Mouse (Mus musculus) CH12.LX (cell line): ENCODE measurements around the gene Ubxn7. TPM values are rescaled to one million over a fixed set of nuclear protein-coding genes. Genes with fewer than 3 reads are reported as not detected.

Experiments
- DNase-seq: peaks from one replicate; pipeline ENCODE4 v3.0.0-alpha.2; 2013; ENCODE audit errors: extremely low read depth
- H3K27ac ChIP-seq: 2 replicates; pipeline ENCODE4 v1.5.1; 2012; ENCODE audit warnings: low read depth, mild to moderate bottlenecking, control low read depth, moderate library complexity; ENCODE audit not compliant: insufficient read depth
- H3K27me3 ChIP-seq: replicated peaks from 2 replicates; pipeline ENCODE3; 2012; ENCODE audit warnings: inconsistent platforms
- H3K36me3 ChIP-seq, 2 experiments: replicated peaks in 1 of 2; 2 replicates each; pipeline versions ENCODE3 to v1.6.1; 2012; ENCODE audit warnings: inconsistent platforms in 1 of 2, low read length in 1 of 2, mild to moderate bottlenecking in 1 of 2, mixed read lengths in 1 of 2, moderate library complexity in 1 of 2; ENCODE audit not compliant: control insufficient read depth in 1 of 2, insufficient read depth in 1 of 2
- H3K4me1 ChIP-seq, 2 experiments: 2 replicates each; pipeline ENCODE4 v1.6.1; 2012; ENCODE audit warnings: inconsistent platforms in 1 of 2, moderate library complexity in 1 of 2; ENCODE audit not compliant: insufficient read depth in 2 of 2, control insufficient read depth in 1 of 2
- H3K4me2 ChIP-seq: 2 replicates; pipeline ENCODE4 v1.6.1; 2012; ENCODE audit warnings: low read depth, mild to moderate bottlenecking, control low read depth; ENCODE audit not compliant: poor library complexity, insufficient read depth, severe bottlenecking
- H3K4me3 ChIP-seq, 3 experiments: fragments of 150-350 bp in 1 of 3; sonication (generic) in 1 of 3; replicated peaks in 1 of 3; 2 replicates each; pipeline versions ENCODE3 to v1.5.1; 2011 to 2012; ENCODE audit warnings: low read depth in 2 of 3, low read length in 2 of 3, mild to moderate bottlenecking in 2 of 3, moderate library complexity in 2 of 3, control low read depth in 1 of 3, improper control_type of control experiment in 1 of 3, inconsistent platforms in 1 of 3, mixed read lengths in 1 of 3; ENCODE audit not compliant: poor library complexity in 1 of 3
- H3K79me2 ChIP-seq: replicated peaks from 2 replicates; pipeline ENCODE4 v1.6.1; 2012; ENCODE audit warnings: mild to moderate bottlenecking, moderate library complexity; ENCODE audit not compliant: control insufficient read depth, poor library complexity, insufficient read depth, severe bottlenecking; ENCODE audit errors: extremely low read depth
- H3K9ac ChIP-seq: 2 replicates; pipeline ENCODE4 v1.6.1; 2012; ENCODE audit warnings: low read depth, mild to moderate bottlenecking, control low read depth, moderate library complexity; ENCODE audit not compliant: insufficient read depth
- H3K9me3 ChIP-seq: replicated peaks from 2 replicates; pipeline ENCODE3; 2012; ENCODE audit warnings: low read length, inconsistent platforms, mixed read lengths
- CHD2 ChIP-seq: IDR thresholded peaks from 2 replicates; pipeline ENCODE4 v1.6.1; 2011; ENCODE audit warnings: low read length, improper control_type of control experiment
- E2F4 ChIP-seq: IDR thresholded peaks from 2 replicates; pipeline ENCODE4 v1.6.1; 2011; ENCODE audit warnings: low read depth, low read length, improper control_type of control experiment; ENCODE audit not compliant: insufficient replicate concordance
- ELF1 ChIP-seq: IDR thresholded peaks from 2 replicates; pipeline ENCODE4 v1.6.1; 2014; ENCODE audit warnings: low read depth, mild to moderate bottlenecking, inconsistent platforms, low read length, improper control_type of control experiment
- ETS1 ChIP-seq: conservative IDR thresholded peaks from 2 replicates; pipeline ENCODE4 v1.6.1; 2012; ENCODE audit warnings: low read depth, mild to moderate bottlenecking, inconsistent platforms, low read length, improper control_type of control experiment, moderate library complexity
- GABPA ChIP-seq: IDR thresholded peaks from 2 replicates; pipeline ENCODE4 v1.6.1; 2012; ENCODE audit warnings: low read depth, low read length, improper control_type of control experiment, inconsistent platforms; ENCODE audit not compliant: insufficient replicate concordance
- IRF4 ChIP-seq: IDR thresholded peaks from 2 replicates; pipeline ENCODE4 v1.6.1; 2014; ENCODE audit warnings: low read depth, mild to moderate bottlenecking, inconsistent platforms, low read length, improper control_type of control experiment
- JUN ChIP-seq: IDR thresholded peaks from 2 replicates; pipeline ENCODE4 v1.6.1; 2011; ENCODE audit warnings: low read depth, mild to moderate bottlenecking, low read length, improper control_type of control experiment, moderate library complexity; ENCODE audit not compliant: insufficient read depth
- JUND ChIP-seq: conservative IDR thresholded peaks from 2 replicates; pipeline ENCODE4 v1.6.1; 2011; ENCODE audit warnings: low read depth, low read length, improper control_type of control experiment
- MAFK ChIP-seq: IDR thresholded peaks from 2 replicates; pipeline ENCODE4 v1.6.1; 2011; ENCODE audit warnings: low read length, improper control_type of control experiment; ENCODE audit not compliant: insufficient replicate concordance
- MAX ChIP-seq: IDR thresholded peaks from 2 replicates; pipeline ENCODE4 v1.6.1; 2011; ENCODE audit warnings: low read length, improper control_type of control experiment
- MEF2A ChIP-seq: IDR thresholded peaks from 2 replicates; pipeline ENCODE4 v1.6.1; 2014; ENCODE audit warnings: low read depth, mild to moderate bottlenecking, inconsistent platforms, low read length, improper control_type of control experiment, borderline replicate concordance
- MXI1 ChIP-seq: IDR thresholded peaks from 2 replicates; pipeline ENCODE4 v1.6.1; 2011; ENCODE audit warnings: mild to moderate bottlenecking, low read depth, low read length, improper control_type of control experiment
- MYC ChIP-seq: IDR thresholded peaks from 2 replicates; pipeline ENCODE4 v1.6.1; 2011; ENCODE audit warnings: low read depth, mild to moderate bottlenecking, improper control_type of control experiment, low read length
- NELFE ChIP-seq: IDR thresholded peaks from 2 replicates; pipeline ENCODE4 v1.6.1; 2011; ENCODE audit warnings: low read depth, low read length, improper control_type of control experiment
- PAX5 ChIP-seq: IDR thresholded peaks from 2 replicates; pipeline ENCODE4 v1.6.1; 2012; ENCODE audit warnings: low read length, inconsistent platforms, mixed read lengths
- POLR2A ChIP-seq: IDR thresholded peaks from 2 replicates; pipeline ENCODE4 v1.6.1; 2011; ENCODE audit warnings: low read depth, mild to moderate bottlenecking, improper control_type of control experiment, low read length
- RAD21 ChIP-seq: IDR thresholded peaks from 2 replicates; pipeline ENCODE4 v1.6.1; 2011; ENCODE audit warnings: low read depth, mild to moderate bottlenecking, low read length, improper control_type of control experiment, moderate library complexity
- RCOR1 ChIP-seq: conservative IDR thresholded peaks from 2 replicates; pipeline ENCODE4 v1.6.1; 2012; ENCODE audit warnings: low read depth, mild to moderate bottlenecking, inconsistent platforms, low read length, improper control_type of control experiment
- SIN3A ChIP-seq: IDR thresholded peaks from 2 replicates; pipeline ENCODE4 v1.6.1; 2012; ENCODE audit warnings: low read length, improper control_type of control experiment, inconsistent platforms
- SMC3 ChIP-seq: IDR thresholded peaks from 2 replicates; pipeline ENCODE4 v1.6.1; 2011; ENCODE audit warnings: low read depth, low read length, improper control_type of control experiment
- TCF12 ChIP-seq: IDR thresholded peaks from 2 replicates; pipeline ENCODE4 v1.6.1; 2014; ENCODE audit warnings: low read depth, mild to moderate bottlenecking, inconsistent platforms, low read length, improper control_type of control experiment
- UBTF ChIP-seq: IDR thresholded peaks from 2 replicates; pipeline ENCODE4 v1.6.1; 2012; ENCODE audit warnings: low read depth, mild to moderate bottlenecking, inconsistent platforms, low read length, improper control_type of control experiment, moderate library complexity
- USF2 ChIP-seq: conservative IDR thresholded peaks from 2 replicates; pipeline ENCODE4 v1.6.1; 2011; ENCODE audit warnings: low read depth, low read length, improper control_type of control experiment
- ZC3H11A ChIP-seq: IDR thresholded peaks from 2 replicates; pipeline ENCODE4 v1.6.1; 2012; ENCODE audit warnings: low read depth, mild to moderate bottlenecking, inconsistent platforms, low read length, improper control_type of control experiment
- ZMIZ1 ChIP-seq: IDR thresholded peaks from 2 replicates; pipeline ENCODE4 v1.6.1; 2012; ENCODE audit warnings: low read depth, mild to moderate bottlenecking, inconsistent platforms, low read length, improper control_type of control experiment
- ZNF384 ChIP-seq: IDR thresholded peaks from 2 replicates; pipeline ENCODE4 v1.6.1; 2012; ENCODE audit warnings: low read depth, low read length, improper control_type of control experiment, inconsistent platforms
- dilution Hi-C: fragments of 300-500 bp; cut with MboI; formaldehyde crosslinking; loops from 2 replicates; pipeline ENCODE4 v1.14.3; 2020; ENCODE audit warnings: low sequenced_read_pairs; ENCODE audit not compliant: extremely low pct_unique_long_range_greater_than_20kb, extremely low pct_ligation_motif_present
- in situ Hi-C: fragments of 300-500 bp; cut with MboI; formaldehyde crosslinking; loops from 3 replicates; pipeline ENCODE4 v1.14.3; 2019; ENCODE audit warnings: low sequenced_read_pairs, low pct_ligation_motif_present, low pct_unique_long_range_greater_than_20kb, mixed read lengths
- polyA plus RNA-seq: library from polyadenylated mRNA; unstranded; fragments of >175 nt; gene quantifications from 2 replicates; pipeline ENCODE4 v1.2.1, GENCODE M21; 2012; ENCODE audit warnings: low read depth; ENCODE audit not compliant: insufficient read length
- total RNA-seq, 2 experiments: library from RNA; depleted of rRNA; stranded (reverse); fragments of 300-350 nt in 1 of 2; fragments of >200 nt in 1 of 2; gene quantifications; 2 replicates each; pipeline ENCODE4 v1.2.3; 2012 to 2014

The Ubxn7 gene
- total and polyA plus RNA-seq, 3 experiments: 25.7 to 32.8 (median 26.8) TPM

DNA sequence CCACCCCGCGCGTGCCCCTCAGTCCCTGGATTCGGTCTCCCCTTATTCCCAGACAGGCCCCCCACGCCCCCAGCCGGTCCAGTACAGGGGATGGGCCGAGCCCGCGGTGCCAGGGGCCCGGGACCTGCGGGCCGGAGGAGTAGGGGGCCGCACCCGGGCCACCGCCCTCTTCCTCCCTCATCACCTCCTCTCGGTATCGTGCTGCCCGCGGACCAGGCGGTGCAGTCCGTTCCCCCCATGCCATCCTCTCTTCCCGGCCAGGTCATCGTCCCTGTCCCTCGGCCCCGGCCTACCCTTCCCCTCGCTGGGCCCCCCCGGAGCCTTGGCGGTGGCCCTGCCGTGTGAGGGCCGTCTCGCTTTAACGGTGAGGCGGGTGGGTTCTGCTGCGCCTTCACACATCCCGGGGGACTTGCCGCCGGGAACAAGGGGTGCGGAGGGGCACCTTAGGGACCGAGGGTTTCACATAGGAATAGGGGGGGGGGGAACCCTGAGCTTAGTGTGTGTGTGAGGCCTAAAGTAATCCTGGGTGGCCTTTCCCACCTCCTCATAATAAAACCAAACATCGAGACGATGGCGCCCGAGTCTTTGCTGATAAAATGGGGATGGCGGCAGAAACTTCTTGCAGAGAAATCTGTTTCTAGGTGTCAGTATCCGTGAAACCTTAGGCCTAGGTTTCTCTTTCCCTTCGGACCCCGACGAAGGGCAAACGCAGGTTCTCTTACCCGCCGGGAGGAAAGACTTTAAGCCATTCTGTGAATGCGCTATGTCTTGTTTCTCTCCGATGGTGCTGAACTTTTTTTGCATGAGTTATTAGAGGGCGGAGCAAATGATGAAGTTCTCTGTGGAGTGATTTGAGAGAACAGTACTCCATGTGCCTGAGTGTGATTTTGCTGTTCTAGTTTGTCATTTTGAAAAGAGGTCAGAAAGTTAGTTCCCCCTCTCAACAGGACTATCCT is 777 bp downstream of the Ubxn7 start (continued):
- TF ChIP-seq IRF4: peak; percentile 35; the same call in 1 of the 2 replicates
- peak; percentile 96 for TF ChIP-seq SIN3A
- TF ChIP-seq MAFK: no peak
- peak; percentile 49 for TF ChIP-seq TCF12
- no peak for TF ChIP-seq SMC3
- TF ChIP-seq MAX: peak; percentile 91
- 0 out of 2 replicates have a peak, but pooled peaks have one; percentile 37 for TF ChIP-seq JUND
- peak; percentile 56 for TF ChIP-seq POLR2A
- no peak for TF ChIP-seq GABPA
- peak; percentile 64; the same call in 1 of the 2 replicates for TF ChIP-seq UBTF
- TF ChIP-seq USF2: no peak
- TF ChIP-seq MYC: peak; percentile 97
- TF ChIP-seq ZC3H11A: no peak

DNA sequence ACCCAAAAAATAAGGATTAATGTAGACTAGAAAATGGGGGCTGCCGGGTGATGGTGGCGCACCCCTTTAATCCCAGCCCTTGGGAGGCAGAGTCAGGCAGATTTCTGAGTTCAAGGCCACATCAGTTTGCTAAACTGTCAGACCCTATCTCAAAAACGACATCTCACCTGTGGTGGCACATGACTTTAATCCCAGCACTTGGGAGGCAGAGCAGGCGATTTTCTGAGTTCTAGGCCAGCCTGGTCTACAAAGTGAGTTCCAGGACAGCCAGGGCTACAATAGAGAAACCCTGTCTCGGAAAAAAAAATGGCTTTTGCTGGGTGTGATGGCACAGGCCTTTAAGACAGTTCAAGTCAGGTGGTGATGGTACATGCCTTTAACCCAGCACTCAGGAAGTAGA is 3.1 kb downstream of the Ubxn7 start:
- H3K9ac ChIP-seq: no peak overlapping the region
- H3K27me3 ChIP-seq: no peaks in the 10 kb centered on the region
- H3K4me1 ChIP-seq: peaks cover 10 to 60% of the 10 kb centered on the region in 2 experiments
- in situ Hi-C loops: no loop called here
- no peak for TF ChIP-seq ZC3H11A
- TF ChIP-seq IRF4: no peak
- no peak for TF ChIP-seq ZNF384
- TF ChIP-seq ZMIZ1: no peak
- no peak for TF ChIP-seq USF2
- no peak for TF ChIP-seq RCOR1
- TF ChIP-seq MAX: no peak
- no peak for TF ChIP-seq JUN
- TF ChIP-seq POLR2A: no peak
- TF ChIP-seq E2F4: no peak
- TF ChIP-seq MXI1: no peak
- TF ChIP-seq RAD21: no peak
- no peak for TF ChIP-seq MEF2A
- TF ChIP-seq CHD2: no peak
- no peak for TF ChIP-seq PAX5
- TF ChIP-seq NELFE: no peak
- no peak for TF ChIP-seq ETS1
- TF ChIP-seq MAFK: no peak
- TF ChIP-seq SIN3A: no peak
- no peak for TF ChIP-seq ELF1
- no peak overlapping the region for H3K4me2 ChIP-seq
- no peaks in the 10 kb centered on the region for H3K9me3 ChIP-seq
- H3K36me3 ChIP-seq: peaks cover 0 to 12% of the 10 kb centered on the region in 2 experiments
- H3K79me2 ChIP-seq: peaks cover 68% of the 10 kb centered on the region
- DNase-seq: no peak
- no peak overlapping the region for H3K27ac ChIP-seq
- dilution Hi-C loops: no loop called here
- no peak overlapping the region for H3K4me3 ChIP-seq
